Mouse (Mus musculus): ENCODE measurements around the gene Actg2. TPM values are rescaled to one million over a fixed set of nuclear protein-coding genes. Genes with fewer than 3 reads are reported as not detected.

Gene Actg2
- polyA plus RNA-seq, 2 experiments: 5.1 to 5.5 TPM

DNA sequence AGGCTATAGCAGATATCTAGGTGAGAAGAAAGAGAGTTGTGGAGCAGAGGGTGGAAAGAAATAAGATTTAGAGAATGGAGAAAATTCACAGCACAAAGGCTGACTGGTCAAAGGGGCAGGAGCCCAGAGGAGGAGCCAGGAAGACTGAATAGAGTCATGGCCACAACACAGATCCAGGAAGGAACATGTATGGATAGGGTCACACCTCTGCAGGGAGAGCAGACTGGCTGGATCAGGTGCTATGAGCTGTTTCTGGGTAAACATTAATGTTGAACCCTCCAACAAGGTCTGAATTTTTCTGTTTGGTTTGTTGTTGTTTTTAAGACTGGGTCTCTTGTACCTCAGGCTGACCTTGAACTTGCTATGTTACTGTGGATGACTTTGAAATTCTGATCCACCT, 72.1 kb downstream of the Actg2 start:
- no peak for TF ChIP-seq POLR2A (IDR thresholded peaks at IDR 0.05; ENCODE audit: borderline replicate concordance, extremely low read depth, insufficient read depth, insufficient read length)
- Histone ChIP-seq H3K27ac (replicated peaks; ENCODE audit: low read depth, low read length) (no peak overlapping the region), H3K9me3 (ENCODE audit: control insufficient read depth, low read length) (no peaks in the 10 kb centered on the region), H3K4me2 (replicated peaks; ENCODE audit: low read depth, low read length, severe bottlenecking) (no peak overlapping the region), H3K4me3 (replicated peaks; ENCODE audit: low read length) (no peak overlapping the region), H3K4me1 (ENCODE audit: control insufficient read depth, insufficient read depth, low read length) (peaks cover 5% of the 10 kb centered on the region; the same call in 1 of the 2 replicates), H3K9ac (ENCODE audit: low read depth, low read length, severe bottlenecking) (no peak overlapping the region), H3K27me3 (ENCODE audit: control insufficient read depth, insufficient read depth, low read length) (no peaks in the 10 kb centered on the region), H3K36me3 (ENCODE audit: control insufficient read depth, insufficient read depth, low read length) (no peaks in the 10 kb centered on the region)
- DNase-seq (ENCODE audit: low spot score) (no peak), ATAC-seq (ENCODE audit: low FRiP score, low read depth) (no peak)

Other genes with a start within 250 kb of the Actg2 start
- gene Mthfd2, start 210.4 kb downstream of the Actg2 start, polyA plus RNA-seq (2012; rRNA removed): 26.3 and 27.3 TPM in 2 replicates
- 35.3 and 38.5 TPM in 2 replicates for gene Mthfd2, start 210.4 kb downstream of the Actg2 start, polyA plus RNA-seq (2014; fragmentation: Nextera tagmentation; extraction: Ambion mirVana)
- 50.4 and 52.3 TPM in 2 replicates for gene Mob1a, start 210.2 kb downstream of the Actg2 start, polyA plus RNA-seq (2012; rRNA removed)
- gene Mob1a, start 210.2 kb downstream of the Actg2 start, polyA plus RNA-seq (2014; fragmentation: Nextera tagmentation; extraction: Ambion mirVana): 75.8 and 77.9 TPM in 2 replicates
- 26.7 and 55.1 TPM in 2 replicates for gene Bola3, start 187.1 kb downstream of the Actg2 start, polyA plus RNA-seq (2012; rRNA removed)
- 116 and 129 TPM in 2 replicates for gene Bola3, start 187.1 kb downstream of the Actg2 start, polyA plus RNA-seq (2014; fragmentation: Nextera tagmentation; extraction: Ambion mirVana)
- gene Tet3, start 77.2 kb downstream of the Actg2 start, polyA plus RNA-seq (2012; rRNA removed): 21.1 and 24.9 TPM in 2 replicates
- 44.3 and 49.0 TPM in 2 replicates for gene Tet3, start 77.2 kb downstream of the Actg2 start, polyA plus RNA-seq (2014; fragmentation: Nextera tagmentation; extraction: Ambion mirVana)
- 89.0 and 104 TPM in 2 replicates for gene Dguok, start 29.3 kb downstream of the Actg2 start, polyA plus RNA-seq (2012; rRNA removed)
- gene Dguok, start 29.3 kb downstream of the Actg2 start, polyA plus RNA-seq (2014; fragmentation: Nextera tagmentation; extraction: Ambion mirVana): 77.0 and 87.0 TPM in 2 replicates
- gene Stambp, start 36.5 kb upstream of the Actg2 start, polyA plus RNA-seq (2012; rRNA removed): 20.3 and 21.3 TPM in 2 replicates
- gene Stambp, start 36.5 kb upstream of the Actg2 start, polyA plus RNA-seq (2014; fragmentation: Nextera tagmentation; extraction: Ambion mirVana): 27.9 and 30.2 TPM in 2 replicates
- gene Clec4f, start 119.9 kb upstream of the Actg2 start, polyA plus RNA-seq (2012; rRNA removed): not detected in 2 replicates
- not detected in 2 replicates for gene Clec4f, start 119.9 kb upstream of the Actg2 start, polyA plus RNA-seq (2014; fragmentation: Nextera tagmentation; extraction: Ambion mirVana)
- gene Cd207, start 141.6 kb upstream of the Actg2 start, polyA plus RNA-seq (2012; rRNA removed): not detected in 2 replicates
- not detected in 2 replicates for gene Cd207, start 141.6 kb upstream of the Actg2 start, polyA plus RNA-seq (2014; fragmentation: Nextera tagmentation; extraction: Ambion mirVana)
- 0.70 and 1.1 TPM in 2 replicates for gene Vax2, start 175.0 kb upstream of the Actg2 start, polyA plus RNA-seq (2012; rRNA removed)
- 0.80 and 1.4 TPM in 2 replicates for gene Vax2, start 175.0 kb upstream of the Actg2 start, polyA plus RNA-seq (2014; fragmentation: Nextera tagmentation; extraction: Ambion mirVana)
- 0.05 TPM in 2 replicates for gene Atp6v1b1, start 206.7 kb upstream of the Actg2 start, polyA plus RNA-seq (2012; rRNA removed)
- gene Atp6v1b1, start 206.7 kb upstream of the Actg2 start, polyA plus RNA-seq (2014; fragmentation: Nextera tagmentation; extraction: Ambion mirVana): not detected in 2 replicates
- gene Ankrd53, start 226.4 kb upstream of the Actg2 start, polyA plus RNA-seq (2012; rRNA removed): not detected in 2 replicates
- gene Ankrd53, start 226.4 kb upstream of the Actg2 start, polyA plus RNA-seq (2014; fragmentation: Nextera tagmentation; extraction: Ambion mirVana): not detected in 2 replicates
- 77.4 and 108 TPM in 2 replicates for gene Tex261, start 239.5 kb upstream of the Actg2 start, polyA plus RNA-seq (2012; rRNA removed)
- gene Tex261, start 239.5 kb upstream of the Actg2 start, polyA plus RNA-seq (2014; fragmentation: Nextera tagmentation; extraction: Ambion mirVana): 90.2 and 90.4 TPM in 2 replicates

All from limb, embryonic 14.5 days (tissue).